Mouse (Mus musculus) right cerebral cortex, postnatal 4 days (tissue): Measurements from ENCODE around the gene Nutm1.

Experiments used
- DNase-seq: peaks from one replicate; pipeline ENCODE4 v3.0.0-alpha.2; 2022

Gene Nutm1

GRCm38 (mm10) chr2:112254675-112255515 lies 4.2 kb downstream of the Nutm1 start:
- no peak for DNase-seq

DNA sequence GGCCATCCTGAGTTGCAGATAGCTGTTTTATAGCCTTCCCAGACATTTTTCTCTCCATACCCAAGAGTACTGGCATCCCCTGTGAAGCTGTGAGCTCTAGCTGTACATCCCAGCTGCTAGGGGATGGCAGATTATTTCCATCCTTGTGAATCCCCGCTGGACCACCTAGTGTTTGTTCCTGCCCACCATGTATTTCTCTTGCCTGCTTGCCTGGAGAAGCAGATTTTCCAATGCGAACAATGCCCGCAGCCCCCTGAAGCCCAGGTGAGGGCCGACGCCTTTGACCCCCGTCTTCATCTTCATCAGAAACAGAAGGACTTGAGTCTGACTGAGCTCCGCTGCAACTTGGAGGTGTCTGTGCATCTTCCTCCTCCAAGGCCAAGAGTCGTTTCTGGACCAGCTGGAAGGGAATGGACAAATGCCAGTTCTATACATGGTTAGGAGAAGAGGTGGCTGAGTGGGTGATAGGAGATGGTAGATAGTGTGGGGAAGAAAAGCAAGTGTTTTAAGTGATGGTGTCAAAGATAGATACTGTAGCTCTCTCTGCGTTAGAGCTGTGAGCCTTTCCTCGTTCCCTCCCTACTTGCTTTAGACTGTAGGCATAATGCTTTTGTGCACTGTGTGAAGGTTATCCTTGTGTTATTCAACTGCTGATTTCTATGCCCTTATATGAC lies 9.2 kb downstream of the Nutm1 start:
- DNase-seq: no peak

- no peak for DNase-seq
These were observed 11.8 kb downstream of the Nutm1 start for GRCm38 (mm10) chr2:112247323-112247722.

GRCm38 (mm10) chr2:112246193-112246592 lies 12.9 kb downstream of the Nutm1 start:
- no peak for DNase-seq

DNA sequence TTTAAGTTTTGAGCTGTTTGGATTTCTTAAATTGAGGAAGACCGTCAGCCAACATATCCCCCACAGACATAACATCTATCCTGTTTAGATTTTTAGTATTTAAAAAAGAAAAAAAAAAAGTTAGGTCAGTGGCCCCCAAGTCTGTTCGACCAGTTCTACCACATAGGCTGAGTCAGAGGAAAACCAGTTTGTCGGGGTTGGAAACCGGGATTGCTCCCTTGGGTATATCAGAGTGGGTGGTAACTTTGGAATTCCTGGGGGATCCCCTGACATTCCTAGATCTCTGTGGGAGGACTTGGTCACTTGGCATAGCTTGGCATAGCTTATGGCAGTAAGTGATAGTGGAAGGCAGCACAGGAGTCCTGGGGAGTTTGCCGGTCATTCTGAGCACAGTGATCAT lies 13.8 kb downstream of the Nutm1 start:
- no peak for DNase-seq

GRCm38 (mm10) chr2:112241787-112242186 lies 17.3 kb downstream of the Nutm1 start:
- no peak for DNase-seq

- DNase-seq: peak; percentile 53
These were observed 19.0 kb downstream of the Nutm1 start for GRCm38 (mm10) chr2:112239935-112240721.

- peak; percentile 95 for DNase-seq
These were observed 19.7 kb downstream of the Nutm1 start, which contains the start of gene Lpcat4 for GRCm38 (mm10) chr2:112239212-112239934. TSS of gene Lpcat4 (plus strand) at chr2:112239468.

- no peak for DNase-seq
These were observed 21.1 kb downstream of the Nutm1 start for GRCm38 (mm10) chr2:112238006-112238405.

GRCm38 (mm10) chr2:112236620-112237019 lies 22.5 kb downstream of the Nutm1 start:
- no peak for DNase-seq

DNA sequence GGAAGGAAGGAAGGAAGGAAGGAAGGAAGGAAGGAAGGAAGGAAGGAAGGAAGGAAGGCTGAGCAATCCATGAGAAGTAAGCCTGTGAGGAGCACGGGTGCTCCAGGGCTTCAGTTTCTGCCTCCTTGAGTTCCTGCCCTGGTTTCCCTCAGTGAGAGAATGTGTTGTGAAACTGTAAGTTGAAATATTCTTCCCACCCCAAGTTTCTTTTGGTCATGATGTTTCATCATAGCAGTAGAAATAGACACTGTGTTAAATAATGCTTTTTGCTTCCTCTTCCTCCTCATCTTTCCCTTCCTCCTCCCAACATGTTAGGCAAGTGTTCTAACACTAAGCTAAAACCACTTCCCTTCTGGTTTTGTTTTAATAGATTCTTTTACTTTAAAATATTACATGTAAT lies 26.5 kb downstream of the Nutm1 start:
- no peak for DNase-seq

DNA sequence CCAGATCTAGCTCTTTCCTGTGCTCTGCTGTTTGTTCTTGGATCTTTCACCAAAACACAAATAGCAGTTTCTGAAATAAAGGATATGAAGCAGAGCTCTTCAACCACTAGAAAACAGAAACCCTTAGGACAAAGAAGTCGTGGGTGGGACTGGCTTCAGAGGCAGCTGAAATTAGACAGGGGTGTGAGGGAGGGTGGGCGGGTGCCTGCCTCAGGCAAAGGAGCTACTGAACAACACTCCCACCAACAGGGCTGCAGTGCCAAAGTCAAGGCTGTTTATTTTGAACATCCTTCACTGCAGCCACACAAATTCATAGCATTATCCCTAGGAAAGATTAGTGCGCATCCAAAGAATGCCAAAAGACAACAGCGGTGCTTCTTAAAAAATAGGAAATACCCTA lies 34.7 kb downstream of the Nutm1 start:
- DNase-seq: no peak

DNA sequence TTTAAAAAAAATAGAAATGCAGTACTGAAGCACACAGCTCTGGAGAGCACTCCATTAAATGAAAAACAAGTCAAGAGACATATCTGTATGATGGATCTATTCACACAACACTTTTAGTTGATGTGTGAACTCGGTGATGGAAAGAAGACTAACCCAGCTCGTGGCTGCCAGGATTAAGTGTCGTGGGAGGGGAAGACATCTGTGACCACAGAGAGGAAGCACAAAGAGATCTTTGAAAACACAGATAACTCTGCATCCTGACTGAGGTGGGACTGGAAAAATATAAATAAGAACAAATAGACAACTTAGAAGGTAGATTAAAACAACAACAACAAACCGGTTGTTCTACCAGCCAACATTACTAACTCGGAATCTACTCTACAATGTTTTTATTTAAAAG lies 36.5 kb downstream of the Nutm1 start:
- DNase-seq: no peak

DNA sequence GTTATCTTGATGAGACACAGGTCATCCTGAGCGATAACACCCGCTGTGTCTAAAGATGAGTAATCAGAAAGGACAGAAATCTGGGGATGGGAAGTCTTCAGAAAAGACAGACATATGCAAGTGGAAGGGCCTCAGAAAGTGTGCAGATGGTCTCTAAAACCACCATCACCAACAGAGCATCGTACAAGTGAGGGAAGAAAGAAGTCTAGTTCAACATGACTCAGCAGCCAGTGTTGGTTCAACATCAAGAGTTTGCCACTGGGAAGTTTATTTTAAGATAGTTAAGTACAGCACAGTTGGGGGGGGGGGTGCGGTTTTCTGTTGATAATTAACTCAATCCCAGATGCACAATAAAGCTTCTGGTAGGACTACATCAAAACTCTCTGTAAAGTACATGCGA lies 38.2 kb downstream of the Nutm1 start:
- DNase-seq: no peak

GRCm38 (mm10) chr2:112217614-112218013 lies 41.5 kb downstream of the Nutm1 start:
- DNase-seq: no peak

DNA sequence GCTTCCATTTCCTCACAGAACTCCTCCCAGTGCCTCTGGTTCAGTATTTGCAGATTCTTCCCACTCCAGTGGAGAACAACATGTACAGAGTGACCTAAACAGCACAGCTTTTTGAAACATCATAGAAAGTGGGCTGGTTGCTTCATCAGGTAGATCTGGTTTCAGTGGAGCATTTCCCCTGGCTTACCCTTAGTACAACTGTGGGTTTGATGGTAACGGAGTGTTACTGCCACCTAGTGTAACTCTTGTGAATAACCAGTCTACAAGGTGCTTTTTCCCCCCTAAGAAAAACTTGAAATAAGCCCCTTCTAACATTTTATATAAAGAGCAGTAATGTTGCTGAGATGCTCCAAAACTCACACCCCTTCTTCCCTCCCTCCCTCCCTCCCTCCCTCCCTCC lies 43.1 kb downstream of the Nutm1 start:
- no peak for DNase-seq

GRCm38 (mm10) chr2:112210699-112211098 lies 48.4 kb downstream of the Nutm1 start:
- no peak for DNase-seq

DNA sequence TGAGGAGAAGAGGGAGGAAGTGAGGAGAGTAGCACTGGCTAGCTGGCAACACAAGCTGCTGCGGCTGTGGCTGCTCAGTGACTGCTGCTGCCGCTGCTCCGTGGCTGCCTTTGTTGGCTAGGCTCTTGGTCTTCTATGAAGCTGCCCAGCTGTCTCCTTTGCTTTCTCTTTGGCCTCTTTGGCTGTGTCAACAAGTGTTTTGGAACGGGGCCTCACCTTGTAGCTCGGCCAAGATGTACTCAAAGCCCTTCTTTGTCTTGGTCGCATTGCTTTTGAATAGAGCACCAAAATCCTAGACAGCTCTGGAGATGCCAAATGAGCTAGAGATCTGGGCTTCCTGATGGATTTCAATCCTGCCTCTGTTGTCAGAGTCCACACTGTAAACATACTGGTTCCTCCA lies 48.9 kb downstream of the Nutm1 start:
- DNase-seq: peak; percentile 65

DNA sequence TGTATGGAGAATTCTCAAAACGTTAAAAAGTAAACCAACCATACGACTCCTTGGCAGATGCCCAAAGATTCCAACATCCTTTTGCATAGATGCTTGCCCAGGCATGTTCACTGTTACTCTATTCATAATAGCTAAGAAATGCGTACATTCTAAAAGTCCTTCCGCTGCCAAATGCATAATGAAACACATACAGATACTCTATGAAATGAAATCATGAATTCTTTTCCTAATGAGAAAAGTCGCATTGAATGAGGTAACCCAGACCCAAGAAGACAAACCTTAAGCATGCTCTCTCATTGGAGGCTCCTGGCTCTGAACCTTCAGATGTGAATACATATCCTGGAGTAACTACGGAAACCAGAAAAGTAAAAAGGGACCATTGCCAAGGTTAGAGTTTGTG lies 56.0 kb downstream of the Nutm1 start:
- no peak for DNase-seq
